Mouse (Mus musculus): ENCODE measurements around the gene Trappc2l. TPM values are rescaled to one million over a fixed set of nuclear protein-coding genes. Genes with fewer than 3 reads are reported as not detected.
"Not testable (repeated sequence)": the region's sequence is repeated elsewhere in the genome, so short reads cannot be mapped to it uniquely, and the experiment has no call there.

Gene Trappc2l
- total RNA-seq (2021), result 10 to 100 TPM; 79.1 to 87.3 TPM

DNA sequence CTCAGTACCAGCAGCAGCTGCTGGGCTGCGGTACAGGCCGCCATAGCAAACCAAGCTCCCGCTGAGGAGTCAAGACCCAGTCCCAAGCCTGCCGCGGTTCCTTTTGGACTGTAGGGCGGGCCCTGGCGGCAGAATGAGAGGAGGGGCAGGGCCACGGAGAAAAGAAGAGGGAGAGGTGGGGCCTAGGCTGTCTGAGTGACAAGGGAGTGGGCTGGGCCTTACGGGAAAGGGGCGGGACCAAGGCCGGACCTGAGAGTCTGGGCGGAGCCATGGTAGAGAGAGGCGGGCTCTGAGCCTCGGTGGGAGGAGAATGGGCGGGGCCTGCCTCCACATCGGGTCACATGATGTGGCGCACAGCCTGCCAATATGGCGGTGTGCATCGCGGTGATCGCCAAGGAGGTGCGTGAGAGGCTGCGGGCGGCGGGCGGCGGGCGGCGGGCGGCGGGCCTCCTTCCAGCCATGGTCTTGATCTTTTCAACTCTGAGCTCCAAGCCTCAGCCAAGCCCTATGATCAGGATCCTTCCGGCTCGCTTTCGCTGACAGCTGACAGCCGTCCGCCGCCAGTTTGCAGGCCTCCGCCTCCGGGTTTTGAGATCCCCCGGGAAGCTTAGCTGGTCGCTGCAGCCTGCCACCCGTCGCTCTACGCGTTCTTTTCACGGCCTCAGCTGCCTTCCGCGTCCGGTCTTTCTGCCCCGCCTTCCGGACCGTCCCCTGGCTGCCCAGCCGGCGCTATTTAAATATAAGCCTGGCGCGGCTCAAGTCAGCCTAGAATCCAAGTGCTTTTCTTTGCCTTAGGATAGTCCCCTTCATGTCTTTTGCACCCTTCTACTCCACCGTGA, at the start of gene Trappc2l, which contains the start of gene Galns:
Gene Trappc2l, plus strand, starts transcription at position 346 of the 839 bp plus-strand sequence.
Gene Galns, minus strand, starts transcription at position 169 of the 839 bp plus-strand sequence.
- DNase-seq, result peak; percentile 92 to 94

DNA sequence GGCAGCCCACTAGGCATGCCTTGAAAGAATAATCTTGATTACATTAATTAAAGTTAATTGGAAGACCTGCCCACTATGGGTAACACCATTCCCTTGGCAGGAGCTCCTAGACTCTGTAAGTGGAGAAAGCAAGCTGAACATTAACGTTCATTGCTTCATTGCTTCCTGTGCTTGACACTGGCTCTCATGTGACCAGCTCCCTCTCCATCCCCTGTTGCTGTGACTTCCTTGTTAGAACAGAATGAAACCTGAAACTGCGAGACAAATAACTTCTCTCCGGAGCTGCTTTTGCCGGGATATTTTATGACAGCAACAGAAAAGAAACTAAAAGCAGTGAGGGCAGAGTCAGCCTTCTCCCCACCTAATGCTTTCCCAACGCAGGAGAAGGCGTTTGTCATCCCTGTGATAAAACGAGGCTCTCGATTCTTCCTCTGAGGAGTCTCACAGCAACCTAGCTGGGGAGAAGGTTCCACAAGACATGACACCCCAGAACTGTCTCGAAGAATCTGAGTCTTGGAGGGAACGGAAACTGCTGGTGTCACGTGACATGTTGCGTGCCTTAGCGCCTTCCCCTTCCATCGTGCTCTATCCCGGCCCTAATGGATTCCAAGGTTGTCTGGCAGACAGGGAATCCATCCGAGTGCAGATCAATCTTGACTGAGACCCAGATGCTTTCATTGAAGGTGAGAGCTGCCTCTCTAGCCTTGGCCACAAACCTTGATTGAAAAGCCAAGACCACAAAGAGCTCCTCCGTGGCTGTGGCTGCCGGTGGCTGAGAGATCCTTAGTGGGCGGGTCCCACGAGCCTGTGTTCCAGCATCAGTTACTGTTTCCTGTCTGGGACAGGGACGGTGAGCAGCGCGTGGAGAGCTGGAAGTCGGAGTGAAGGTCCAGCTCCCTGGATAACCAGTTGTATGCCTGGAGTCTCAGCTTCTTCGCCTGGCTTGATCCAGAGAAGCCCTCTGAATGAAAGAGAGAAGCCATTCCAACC, 46.8 kb upstream of the Trappc2l start:
- no peak for DNase-seq

DNA sequence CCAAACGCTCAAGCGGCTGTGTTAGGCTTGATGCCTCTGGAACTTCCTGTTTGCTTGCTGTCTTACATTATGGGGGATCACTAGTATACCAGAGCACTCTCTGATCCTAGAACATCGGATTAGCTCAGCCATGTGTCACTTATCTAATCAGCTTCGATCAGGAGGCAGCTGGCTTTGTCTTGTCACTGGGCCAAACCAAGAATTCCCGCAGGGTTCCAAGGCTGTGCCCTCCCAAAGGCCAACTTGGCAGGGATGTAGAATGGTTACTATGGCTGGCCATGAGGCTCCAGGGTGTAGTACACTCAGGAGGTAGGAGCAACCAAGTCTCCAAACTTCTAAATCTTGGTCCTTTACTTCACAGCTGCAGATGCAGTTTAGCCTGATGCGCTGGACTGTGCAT, 44.7 kb upstream of the Trappc2l start:
- no peak for DNase-seq

DNA sequence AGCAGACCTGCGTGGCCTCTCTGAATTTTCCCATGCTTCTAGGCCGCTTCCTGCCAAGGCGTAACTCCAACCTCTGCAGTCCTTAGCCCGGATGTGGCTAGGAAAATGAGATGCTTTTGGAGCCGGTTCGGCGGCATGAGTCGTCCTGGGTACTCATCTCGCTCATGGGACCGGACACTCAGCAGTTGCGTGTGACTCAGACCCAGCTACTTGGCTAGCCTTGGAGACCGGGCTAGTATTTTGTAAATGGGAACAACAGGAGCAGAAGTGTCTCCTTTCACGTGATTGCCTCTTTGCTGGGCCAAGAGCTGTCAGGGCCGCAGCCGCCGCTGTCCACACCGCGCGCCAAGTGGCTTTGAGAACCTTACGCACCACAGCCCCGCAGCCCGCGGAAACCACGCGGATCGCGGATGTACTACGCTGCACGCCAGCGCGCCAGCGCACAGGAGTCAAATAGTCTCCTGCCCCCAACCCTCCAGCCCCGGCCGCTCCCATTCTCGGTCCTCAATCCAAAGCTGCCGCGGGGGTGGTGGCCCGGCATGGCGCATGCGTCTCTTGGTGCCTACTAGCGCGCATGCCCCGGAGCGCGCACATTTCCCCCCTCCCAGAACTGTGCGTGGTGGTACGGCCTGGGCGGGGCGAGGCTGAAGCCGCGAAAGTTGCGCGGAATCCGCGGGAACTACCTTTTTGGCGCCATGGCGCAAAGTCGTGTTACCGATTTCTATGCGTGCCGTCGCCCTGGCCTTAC, 43.9 kb upstream of the Trappc2l start, which contains the start of gene Cdt1:
Gene Cdt1, plus strand, starts transcription at position 655 of the 748 bp plus-strand sequence.
- peak; percentile 93 to 95 for DNase-seq

DNA sequence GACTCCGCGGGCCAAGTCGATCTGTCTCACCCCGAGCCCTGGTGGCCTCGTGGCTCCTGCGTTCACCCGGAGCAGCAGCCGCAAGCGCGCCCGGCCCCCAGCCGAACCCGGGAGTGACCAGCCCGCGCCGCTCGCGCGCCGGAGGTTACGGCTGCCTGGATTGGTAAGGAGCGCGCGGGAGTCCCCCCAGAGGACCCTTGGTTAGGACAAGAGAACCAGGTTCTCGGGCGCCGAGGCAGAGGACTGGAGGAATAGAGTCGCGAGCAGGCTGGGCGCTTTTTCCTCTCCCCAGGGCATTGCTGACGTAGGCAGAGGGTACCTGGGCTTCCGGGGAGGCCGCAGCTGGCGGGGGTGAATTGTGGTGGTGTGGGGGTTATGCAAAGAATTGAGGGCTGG, 43.3 kb upstream of the Trappc2l start:
- DNase-seq, result no peak

DNA sequence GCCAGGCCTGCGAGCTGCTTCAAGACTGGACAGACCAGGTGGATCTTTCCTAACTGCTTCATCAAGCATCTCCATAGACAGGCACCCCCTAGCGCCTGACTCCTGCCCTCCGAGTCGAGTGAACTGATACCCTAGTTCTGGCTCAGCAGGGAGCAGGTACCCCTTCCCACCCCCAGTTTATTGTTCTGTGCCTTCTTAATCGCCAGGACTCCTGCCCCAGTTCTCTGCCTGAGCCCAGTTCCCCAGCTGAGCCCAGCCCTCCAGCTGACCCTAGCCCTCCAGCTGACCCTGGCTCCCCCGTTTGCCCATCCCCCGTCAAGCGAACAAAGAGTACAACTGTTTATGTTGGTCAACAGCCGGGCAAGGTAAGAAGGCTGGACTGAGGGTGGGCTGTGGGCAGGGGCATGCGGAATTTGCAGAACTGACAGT, 42.5 kb upstream of the Trappc2l start:
- no peak for DNase-seq

DNA sequence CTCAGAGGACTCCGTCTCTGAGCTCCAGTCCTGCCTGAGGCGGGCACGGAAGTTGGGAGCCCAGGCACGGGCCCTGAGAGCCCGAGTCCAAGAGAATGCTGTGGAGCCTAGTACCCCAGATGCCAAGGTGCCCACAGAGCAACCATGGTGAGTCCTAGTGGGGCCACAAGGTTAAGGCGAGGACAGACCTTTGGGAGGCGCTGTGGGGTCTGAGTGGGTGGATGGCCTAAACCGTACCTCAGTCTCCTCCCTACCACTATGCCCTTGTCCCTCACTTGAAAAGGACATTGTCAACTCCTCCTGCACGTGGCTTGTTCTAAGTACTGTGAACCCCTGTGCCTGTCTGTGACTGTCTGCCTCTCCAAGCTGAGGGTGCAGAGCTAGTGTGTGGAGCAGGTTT, 42.1 kb upstream of the Trappc2l start:
- DNase-seq, result no peak

DNA sequence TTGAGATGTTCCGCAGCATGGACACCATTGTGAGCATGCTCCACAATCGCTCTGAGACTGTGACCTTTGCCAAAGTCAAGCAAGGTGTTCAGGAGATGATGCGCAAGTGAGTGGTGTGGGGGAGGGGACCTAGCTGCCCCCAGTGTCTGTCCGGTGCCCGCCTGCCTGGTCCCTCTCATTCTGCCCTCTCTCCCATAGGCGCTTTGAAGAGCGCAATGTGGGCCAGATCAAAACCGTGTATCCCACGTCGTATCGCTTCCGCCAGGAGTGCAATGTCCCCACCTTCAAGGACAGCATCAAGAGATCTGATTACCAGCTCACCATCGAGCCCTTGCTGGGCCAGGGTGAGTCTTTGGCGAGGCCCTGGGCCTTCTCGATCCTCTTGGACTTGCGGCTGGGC, 41.4 kb upstream of the Trappc2l start:
- no peak for DNase-seq

DNA sequence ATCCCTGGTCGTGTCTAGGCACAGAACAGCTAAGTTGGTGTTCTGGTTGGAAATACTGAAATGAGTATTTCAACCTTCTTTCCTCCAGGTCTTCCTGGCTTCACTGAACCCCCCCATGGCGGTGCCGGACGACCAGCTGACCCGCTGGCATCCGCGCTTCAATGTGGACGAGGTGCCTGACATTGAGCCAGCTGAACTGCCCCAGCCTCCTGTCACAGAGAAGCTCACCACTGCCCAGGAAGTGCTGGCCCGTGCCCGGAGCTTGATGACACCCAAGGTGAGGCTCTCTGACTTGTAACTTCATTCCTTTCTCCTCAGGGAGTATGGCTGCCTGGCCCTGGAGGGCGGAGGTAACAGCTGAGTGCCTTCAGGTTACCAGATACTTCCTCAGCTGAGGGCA, 40.3 kb upstream of the Trappc2l start:
- DNase-seq, result no peak

DNA sequence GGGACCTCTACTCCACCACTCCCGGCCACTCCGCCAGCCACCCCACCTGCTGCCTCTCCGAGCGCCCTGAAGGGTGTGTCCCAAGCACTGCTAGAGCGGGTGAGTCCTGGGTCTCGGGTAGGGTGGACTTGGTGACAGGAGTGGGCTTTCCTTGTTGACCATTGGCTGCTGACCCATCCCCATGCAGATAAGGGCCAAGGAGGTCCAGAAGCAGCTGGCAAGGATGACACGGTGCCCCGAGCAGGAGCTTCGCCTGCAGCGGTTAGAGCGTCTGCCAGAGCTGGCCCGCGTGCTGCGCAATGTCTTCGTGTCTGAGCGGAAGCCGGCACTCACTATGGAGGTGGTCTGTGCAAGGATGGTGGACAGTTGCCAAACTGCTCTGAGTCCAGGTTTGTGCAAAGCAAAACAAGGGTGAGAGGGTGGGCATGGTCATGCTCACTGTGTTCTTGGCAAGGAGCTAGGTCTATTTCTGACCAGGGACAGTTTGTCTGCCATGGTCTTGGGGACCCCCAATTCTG, 39.6 kb upstream of the Trappc2l start:
- no peak for DNase-seq

DNA sequence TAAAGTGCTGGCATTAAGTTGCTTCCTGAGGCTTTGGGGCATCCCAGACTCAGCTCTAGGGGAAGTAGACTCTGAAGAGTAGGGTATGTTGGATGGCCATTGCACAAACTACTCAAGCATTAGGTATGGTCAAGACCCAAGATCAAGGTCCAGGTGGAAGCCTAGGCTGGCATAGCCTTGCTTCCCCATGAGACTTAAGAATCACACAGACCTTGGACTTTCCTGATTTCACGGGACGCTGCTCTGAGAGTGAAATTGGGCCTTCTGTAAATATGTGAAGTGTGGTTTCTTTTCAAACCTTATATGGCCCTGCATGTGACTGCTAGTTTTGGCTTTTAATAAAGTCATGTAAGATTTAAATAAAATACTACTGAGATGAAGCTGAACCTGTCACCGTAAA, 38.7 kb upstream of the Trappc2l start:
- DNase-seq, result no peak

DNA sequence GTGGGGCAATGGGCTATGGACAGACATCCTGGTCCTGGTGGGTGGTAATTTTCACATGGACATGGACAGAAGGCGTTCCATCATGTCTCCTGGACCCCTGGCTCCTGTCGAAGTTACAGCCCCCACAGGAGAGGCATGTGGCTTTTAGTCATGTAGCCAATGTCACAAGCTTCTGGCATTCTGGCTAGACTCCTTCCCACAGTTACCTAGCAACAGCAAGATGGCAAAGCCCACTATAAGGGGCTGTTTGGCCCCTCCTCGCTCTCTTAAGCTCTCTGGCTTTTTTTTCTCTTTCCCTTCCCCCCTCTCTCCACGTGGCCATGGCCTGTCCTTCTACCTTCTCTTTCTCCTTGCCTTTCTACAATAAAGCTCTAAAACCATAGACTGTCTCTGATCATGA, 38.3 kb upstream of the Trappc2l start:
- not testable (repeated sequence) for DNase-seq

DNA sequence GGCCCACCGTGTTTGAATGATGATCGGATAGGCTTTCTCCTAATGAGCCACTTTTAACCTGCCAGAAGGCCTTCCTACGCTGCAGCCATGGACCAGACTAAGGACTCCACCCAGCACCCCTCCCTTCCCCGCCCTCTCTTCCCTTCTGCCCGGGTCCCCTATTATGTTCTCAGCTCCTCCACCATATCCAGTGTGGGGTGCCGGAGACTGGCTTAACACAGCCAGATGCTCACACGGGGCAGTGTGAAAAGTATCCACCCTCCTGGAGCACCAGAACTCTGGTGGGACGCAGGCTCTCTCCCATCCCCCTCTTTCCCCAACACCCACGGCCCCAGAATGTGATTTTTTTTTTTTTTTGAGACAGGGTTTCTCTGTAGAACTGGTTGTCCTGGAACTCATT, 37.9 kb upstream of the Trappc2l start:
- no peak for DNase-seq

DNA sequence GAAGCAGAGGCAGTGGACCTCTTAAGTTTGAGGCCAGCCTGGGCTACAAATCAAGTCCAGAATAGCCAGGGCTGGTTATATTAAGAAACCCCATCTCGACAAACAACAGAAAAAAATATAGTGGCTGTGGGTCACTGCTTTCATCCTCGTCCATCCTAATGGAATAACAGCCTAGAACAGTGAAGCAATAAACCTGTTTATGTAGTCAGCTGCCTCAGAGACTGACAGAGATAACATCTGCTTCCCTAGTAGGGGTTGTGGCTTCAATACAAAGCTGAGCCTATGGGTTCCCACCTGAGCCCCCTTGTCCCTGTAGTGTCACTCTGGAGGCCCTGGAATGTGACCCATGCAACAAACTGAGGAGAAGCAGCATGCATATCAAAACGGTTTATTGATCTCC, 37.2 kb upstream of the Trappc2l start:
- no peak for DNase-seq

DNA sequence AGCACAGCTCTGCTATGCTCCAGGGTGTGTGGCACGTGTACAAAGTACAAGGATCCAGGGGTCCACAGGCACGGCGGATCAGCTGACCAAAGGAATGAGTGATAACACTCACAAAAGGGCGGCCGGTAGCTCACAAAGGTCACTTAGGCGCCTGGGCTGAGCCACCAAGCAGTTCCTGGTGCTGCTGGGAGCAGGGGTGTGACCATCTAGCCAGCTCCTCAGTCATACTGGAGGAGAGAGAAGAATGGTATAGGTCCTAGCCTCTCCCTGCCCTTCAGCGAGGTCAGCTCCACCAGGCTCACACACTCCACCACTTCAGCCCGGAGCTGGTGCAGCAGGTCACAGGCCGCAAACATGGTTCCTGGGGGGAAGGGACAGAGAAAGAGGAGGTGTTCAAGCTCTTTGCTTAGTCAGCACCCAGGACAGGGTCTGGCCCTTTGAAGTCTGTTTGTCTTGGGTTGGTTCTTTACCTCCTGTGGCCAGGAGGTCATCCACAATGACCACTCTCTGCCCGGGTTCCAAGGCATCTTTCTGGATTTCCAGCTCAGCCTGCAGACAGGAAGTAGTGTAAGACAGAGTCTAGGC, 36.7 kb upstream of the Trappc2l start:
- DNase-seq, result no peak

DNA sequence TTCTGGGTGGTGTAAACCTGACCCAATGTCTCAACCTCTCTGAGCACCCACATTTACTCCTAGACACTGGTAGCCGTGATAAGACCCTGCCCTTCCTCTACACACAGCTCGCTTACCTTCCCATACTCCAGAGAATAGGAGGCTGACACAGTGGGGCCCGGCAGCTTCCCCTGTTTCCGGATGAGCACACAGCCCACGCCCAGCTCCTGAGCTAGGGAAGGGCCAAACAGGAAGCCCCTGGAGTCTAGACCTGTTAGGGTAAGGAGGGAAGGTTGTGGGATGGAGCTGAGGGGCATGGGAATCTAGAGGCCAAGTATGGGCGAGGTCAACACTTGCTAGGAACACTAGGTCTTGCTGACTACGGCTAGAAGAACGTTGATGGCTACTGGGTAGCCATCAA, 36.2 kb upstream of the Trappc2l start:
- no peak for DNase-seq

DNA sequence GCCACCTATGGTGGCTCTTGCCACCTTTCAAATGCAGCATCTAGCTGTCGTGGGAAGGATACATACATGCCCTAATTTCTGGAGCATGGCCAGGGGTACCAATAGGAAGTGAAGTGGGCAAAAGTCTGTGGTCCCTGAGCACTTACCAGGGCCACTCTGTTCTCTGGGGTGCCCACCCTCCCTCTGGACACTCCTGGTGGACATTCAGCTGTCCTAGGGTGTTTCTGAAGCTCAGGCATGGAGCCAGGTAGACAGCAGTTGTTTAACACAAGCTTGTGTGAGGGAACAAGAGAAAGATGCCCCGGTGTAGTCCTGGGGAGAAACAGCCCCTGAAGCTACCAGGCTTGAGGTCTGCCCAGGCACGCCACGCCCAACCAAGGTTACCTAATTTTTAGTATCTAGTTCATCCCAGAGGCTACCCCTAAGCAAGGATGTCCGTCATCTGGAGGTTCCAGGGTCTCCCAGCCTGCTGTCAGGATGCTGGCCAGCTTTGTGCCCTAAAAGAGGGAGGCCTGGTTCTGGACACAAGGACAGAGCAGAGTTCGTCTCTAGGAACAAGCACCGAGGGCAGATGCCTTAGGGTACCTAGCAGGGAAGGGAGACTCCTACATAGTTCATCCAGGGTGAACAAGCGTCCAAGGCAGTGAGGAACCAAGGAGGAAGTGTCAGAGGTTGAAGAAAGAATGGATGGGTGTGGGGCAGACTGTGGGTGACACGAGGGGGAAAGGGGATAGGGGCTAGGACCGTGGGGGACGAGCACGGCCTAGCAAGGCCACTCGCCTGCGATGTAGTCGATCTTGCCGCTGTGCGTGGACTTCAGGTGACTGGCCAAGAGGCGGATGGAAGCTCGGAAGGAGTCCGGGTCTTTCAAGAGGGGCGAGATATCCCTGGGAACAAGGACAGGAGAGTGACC, 35.4 kb upstream of the Trappc2l start:
- peak in 1 of 2 experiments; percentile 15 for DNase-seq

DNA sequence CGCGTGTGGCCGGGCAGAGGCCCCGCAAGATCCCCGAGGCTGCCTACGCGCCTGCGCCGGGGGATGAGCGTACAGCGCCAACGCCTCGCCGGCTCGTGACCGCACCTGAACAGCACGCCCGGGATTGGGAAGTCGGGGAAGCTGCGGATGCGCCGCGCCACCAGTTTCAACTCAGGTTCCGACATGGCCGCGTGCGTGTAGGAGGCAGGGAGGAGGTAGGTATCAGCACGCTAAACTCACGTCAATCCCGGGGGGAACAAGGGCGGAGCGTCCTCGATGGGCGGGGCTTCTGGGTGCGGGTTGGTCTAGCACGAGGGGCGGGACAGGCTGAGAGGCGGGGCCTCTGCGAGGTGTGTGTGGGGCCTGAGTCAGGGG, 34.8 kb upstream of the Trappc2l start, which contains the start of gene Aprt:
Gene Aprt, minus strand, starts transcription at position 262 of the 375 bp plus-strand sequence.
- DNase-seq, result peak; percentile 91 to 92

DNA sequence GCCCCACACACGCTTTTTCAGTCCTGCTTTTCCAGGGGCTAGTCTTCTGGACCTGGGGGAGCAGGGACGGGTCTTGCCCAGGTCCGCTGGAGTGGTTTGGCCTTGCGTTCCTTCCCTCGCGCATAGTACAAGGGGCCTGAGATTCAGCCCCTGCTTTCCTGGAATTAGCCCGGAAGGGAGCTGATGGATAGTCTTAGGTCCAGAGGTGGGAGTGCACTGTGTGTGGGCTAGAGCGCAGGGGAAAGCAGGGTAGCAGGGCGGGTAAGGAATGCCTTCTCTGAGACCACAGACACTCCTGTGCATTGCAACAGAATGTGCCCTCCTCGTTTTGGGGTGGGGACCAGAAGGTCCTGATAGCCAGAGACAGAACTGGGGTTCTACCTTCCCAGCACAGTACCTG, 34.3 kb upstream of the Trappc2l start:
- no peak for DNase-seq

DNA sequence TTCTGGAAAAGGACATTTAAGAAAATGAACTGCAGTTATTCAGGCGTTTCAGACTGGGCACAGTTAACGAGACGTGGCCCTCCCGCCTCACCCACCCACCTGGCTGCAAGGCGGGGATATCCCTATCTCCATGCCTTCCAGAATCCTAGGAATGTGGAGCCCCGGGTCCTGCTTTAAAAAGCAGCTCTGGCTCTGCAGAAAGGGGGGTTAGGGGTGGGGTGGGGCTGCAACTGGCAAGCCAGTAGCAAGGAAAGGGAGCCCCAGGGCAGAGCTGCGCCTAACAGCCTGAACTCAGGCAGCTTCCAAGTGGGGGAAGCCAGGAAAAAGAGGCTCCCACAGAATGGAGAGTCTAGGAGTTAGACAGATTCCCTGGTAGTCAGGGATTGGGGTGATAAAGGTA, 32.2 kb upstream of the Trappc2l start:
- no peak for DNase-seq

DNA sequence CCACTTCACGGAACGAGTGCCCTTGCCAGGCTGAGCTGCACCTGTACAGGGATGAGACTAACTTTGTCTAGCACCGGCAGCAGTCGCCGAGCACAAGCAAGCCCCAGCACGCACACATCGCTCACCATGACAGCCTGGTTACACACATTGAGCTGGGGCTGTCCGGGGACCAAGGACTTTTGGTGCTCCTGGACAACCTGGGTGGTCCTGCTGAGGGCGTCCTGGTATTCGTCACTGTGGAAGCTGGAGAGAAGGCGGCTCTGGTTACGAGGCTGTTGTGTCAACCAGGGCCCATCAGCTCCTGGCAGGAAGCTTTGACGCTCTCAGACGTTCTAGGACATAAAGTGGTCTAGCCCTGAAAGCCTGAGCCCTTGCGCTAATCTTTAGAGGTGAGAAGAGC, 30.5 kb upstream of the Trappc2l start:
- DNase-seq, result no peak

Data from layer of hippocampus, postnatal 36 days (tissue).